Mouse (Mus musculus): Measurements from ENCODE around the gene Inpp5a.

Inpp5a gene

DNA sequence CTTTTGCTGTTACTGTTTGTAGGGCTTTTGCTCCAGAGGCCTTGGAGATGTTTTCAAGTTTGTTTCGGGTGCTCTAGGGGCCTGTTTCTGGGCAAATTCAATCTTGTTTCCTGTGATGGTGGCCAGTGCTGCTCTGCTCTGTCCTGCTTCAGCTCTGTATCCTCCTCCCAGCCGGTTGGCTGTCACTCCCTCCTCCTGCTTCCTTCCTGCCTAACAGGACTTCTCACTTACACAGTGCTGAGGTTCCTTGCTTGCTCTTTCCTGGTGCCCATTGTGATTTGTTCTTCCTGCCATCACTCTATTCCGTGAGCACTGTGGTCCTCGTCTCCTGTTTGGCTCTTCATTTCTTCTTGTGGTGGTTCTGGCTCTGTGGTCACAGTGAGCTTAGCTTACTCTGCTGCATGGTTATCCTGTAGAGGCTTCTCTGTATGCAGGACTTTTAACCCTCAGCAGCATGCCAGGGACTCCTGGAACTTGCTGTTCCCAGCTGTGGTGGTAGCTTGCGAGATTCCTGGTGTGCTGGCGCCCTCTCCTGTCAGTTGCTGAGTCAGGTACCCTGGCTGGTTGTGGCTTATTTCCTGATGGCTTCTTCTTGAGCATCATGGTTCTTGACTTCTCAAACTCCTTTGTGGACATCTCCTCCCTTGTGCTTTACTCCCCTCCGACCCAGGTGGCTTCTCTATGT, 84.1 kb downstream of the Inpp5a start:
- DNase-seq (ENCODE audit: low read depth, low spot score): peak; percentile 38

DNA sequence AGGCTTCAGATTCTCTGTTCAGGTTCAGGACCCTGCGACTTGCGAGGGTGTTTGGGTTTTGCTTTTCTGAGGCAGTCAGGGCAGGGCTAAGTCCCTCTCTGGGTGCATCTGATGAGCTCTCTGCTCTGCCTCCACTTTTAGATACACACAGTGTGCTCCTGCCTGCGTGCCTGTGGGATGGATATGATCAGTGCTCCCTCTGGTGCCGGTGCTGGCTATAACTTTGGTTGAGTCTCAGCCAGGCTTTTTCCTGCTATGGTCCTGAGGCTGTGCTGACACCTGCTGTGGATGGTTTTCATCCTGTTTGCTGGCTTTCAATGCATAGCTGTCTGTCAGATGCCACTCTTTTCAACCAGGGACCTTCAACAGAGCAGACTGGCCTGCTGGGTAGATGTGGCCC, 87.0 kb downstream of the Inpp5a start:
- no peak for DNase-seq (ENCODE audit: low read depth, low spot score)

DNA sequence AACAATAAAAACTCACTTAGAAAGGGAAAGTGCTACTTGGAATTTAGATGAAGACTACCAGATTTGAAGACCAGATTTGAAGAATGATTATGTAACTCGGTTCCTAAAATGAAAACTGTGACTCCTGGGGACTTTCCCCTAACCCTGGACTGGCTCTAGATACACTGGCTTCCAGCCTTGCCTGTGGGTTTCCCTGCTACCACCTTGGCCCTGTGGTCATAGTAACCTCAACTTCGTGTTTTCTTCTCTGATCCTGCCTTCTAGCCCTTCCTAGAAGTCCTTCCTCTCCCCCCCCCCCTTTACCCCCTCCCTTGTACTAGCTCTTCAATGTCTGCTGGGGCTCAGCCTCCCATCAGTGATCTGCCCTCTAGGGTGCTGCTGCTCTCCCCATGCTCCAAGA, 87.8 kb downstream of the Inpp5a start:
- DNase-seq (ENCODE audit: low read depth, low spot score): no peak

DNA sequence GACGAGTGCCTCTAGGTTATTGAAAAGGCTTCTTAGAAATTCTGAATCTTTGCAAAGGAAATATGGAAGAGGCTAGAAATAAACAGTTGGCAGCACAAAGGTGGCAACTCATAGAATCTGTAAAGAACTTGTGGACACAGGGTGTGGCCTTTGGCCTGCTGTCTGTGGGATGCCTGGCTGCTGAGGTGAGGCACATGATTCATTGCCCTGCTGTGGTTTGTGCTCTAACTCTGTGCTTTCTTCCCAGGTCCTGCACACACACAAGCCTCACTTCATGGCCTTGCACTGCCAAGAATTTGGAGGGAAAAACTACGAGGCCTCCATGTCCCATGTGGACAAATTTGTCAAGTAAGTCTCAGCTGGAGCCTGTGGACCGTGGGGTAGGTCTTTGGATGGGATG, 88.8 kb downstream of the Inpp5a start:
- no peak for DNase-seq (ENCODE audit: low read depth, low spot score)

DNA sequence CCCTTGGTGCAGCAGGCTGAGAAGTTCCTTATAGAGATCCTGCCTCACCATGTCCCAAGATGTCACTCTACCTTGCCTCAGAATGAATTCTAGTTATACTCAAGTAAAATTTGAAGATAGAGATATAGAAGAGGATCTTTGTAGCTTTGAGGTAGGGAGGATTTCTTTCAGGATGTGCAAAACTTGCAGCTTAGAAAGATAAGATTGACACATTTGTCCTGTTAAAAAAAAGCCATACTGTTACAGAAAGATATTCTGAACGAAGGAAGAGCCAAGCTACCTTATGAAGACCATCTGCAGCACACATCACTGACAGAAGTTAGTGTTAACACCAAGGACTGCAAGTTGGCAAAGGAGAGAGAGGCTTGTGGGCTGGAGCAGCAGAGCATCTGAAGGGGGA, 90.2 kb downstream of the Inpp5a start:
- no peak for DNase-seq (ENCODE audit: low read depth, low spot score)

DNA sequence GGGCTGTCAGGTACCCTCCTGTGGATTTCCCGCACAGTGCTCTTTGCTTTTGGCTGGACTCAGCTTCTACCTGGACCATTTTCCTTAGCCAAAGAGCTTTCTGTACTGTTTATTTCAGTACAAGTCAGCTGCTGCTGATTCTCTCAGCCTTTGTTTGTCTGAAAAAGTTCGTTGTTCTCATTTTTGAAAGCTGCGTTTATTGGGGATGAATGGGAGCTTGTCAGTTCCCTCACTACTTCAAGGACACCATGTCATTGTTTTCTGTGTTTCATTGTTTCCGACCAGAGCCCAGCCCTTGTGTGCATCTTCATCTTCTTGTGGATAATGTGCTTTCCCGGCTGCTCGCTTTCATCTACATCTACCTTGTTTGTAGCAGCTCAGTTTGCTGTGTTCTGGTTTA, 90.7 kb downstream of the Inpp5a start:
- no peak for DNase-seq (ENCODE audit: low read depth, low spot score)

DNA sequence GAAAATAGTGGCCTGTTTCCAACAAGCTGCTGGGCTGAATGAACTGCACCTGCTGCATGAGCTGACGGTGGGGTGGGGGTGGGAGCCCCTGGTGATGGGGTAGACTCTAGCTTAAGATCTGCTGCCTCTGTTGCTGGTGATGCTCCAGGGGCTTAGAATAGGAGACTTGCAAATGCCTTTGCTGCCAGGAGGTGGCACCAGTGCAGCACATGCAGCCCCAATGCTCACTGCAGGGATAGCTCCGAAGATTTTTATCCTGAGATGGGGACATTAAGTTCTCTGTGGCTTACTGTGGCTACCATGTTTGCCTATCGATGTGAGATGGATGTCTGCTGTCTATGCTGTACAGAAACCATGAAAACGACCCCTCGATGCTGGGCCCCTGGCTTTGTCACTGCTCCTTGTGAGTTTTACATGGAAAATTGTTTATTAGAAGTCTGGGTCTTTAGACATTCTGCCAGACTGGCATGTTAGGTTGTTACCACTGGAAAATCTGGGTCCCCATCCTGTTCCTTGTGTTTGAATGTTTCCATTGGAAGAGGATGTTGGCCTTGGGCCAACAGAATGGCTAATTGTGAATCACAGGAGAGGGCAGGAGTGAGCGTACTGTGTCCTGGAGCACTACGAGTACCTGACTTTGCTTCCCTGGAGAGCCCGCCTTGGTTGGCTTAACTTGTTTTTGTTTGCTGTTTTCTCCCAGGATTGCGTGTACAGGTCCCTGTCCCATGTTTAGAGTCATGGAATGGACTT, 95.5 kb downstream of the Inpp5a start:
- no peak for DNase-seq (ENCODE audit: low read depth, low spot score)

DNA sequence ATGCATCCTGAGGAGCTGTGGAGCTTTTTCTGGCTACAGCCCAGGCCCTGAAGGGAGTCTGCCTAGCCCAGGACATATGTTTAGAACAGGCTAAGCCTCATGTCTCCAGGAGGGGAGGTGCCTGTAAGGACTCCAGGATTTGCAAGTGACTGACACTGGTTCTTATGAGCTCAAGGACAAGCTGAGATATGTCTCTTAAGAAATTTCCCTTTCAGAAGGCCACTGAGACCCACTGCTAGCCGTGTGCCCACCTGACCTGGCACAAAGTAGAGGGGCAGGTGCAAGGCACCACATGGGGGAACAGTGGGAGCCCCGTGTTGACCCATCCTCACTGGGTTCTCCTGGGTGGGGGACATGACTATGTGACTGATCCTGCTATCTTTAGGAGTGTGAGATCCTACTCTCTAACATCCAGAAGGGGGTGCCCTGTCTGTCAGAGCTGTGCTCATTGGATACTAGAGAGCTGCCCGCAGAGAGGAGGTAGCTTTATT, 100.9 kb downstream of the Inpp5a start:
- no peak for DNase-seq (ENCODE audit: low read depth, low spot score)

DNA sequence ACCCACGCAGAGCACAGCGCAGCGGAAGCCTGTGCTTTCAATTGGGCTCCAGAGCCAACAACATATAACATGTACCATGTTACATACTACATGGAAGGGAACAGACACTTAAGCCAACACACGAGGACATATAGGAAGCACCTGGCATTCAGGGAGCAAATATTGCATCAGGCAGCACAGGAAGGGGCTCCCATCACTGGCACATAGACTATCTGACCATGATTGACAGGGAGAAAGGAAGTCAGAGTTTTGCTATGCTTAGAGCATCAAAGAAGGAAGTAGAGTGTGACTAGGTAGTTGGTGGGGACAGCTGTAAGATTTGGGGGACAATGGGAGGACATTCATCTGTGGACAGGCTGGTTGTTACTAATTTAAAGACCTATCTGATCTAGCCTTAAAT, 103.4 kb downstream of the Inpp5a start:
- DNase-seq (ENCODE audit: low read depth, low spot score): no peak

DNA sequence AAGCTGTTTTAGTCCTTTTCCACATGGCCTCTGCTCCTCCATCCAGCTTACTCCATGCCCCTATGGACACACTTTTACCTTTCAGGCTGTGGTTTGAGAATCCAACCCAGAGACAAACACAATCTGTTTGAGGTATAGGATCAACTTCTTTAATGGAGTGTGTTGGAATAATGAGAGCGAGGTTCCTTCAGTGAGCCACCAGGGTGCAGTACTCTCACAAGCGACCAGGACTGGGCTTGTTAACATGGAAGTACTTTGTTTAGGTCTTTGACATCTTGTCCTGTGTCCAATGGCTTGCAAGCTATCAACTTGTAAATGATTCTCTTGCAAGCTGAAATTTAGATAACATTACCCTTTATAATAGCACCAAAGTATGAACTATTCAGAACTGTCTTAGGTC, 104.0 kb downstream of the Inpp5a start:
- DNase-seq (ENCODE audit: low read depth, low spot score): no peak

DNA sequence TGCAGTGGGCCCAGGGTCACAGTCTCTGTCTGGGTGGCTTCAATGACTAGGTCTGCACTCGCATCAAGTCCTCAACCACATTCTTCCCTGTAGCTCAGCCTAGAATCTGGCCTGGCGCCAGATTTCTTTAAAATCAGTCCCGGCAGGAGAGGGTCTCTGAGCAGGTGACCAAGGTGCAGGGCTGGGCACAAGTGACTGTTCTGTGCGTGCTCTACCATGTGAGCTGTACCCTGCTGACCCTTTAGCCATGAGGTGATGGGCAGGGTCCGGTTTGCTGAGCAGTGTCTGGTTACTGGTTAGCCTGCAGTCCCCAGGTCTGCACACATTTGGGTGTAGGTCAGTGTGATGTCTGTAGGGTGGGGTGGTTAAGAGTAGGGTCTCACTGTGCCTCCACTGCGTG, 106.9 kb downstream of the Inpp5a start:
- no peak for DNase-seq (ENCODE audit: low read depth, low spot score)

DNA sequence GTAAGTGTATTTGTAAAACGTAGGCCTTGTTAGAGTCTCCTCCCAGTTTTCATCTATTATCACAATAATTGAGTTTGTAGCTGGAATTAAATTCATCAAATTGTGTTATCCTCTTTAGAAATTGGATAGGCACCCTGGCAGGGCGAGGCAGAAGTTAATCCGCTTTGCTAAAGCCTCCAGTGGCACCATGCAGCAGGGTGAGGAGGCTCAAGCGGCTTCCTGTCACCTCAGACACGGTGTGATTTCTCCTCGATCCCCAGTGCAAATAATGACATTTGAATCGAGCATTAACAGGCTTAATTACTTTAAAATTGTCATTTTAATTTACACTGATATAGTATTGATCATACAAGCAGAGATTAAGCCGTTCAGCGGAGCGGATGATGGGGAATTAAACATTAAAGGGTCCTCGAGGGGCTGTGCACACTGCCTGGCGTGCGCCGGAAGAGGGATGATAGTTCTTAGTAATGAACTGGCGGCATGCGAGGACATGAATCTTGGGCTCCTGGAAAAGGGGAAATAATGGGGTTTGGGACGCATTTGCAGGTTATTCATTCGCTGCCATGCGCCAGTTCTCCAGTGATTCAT, 109.2 kb downstream of the Inpp5a start:
- no peak for DNase-seq (ENCODE audit: low read depth, low spot score)

DNA sequence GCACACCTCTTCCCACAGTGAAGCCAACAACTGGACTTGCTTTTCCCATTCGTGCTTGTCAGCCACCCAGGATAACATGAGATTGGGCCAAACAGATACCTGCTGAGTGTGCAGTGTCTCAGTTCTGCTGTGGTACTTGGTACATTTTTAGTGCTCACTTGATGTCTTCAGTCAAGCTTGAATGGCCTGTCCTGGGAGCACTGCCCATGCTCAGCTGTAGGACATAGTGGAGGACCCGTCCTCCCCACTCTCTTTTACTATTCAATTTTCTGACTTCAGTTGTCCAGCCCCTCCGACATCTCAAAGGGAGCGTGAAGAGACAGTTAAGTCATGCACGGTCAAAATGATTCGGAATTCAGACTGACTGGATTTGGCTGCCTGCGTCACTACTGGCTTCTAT, 115.2 kb downstream of the Inpp5a start:
- DNase-seq (ENCODE audit: low read depth, low spot score): no peak

DNA sequence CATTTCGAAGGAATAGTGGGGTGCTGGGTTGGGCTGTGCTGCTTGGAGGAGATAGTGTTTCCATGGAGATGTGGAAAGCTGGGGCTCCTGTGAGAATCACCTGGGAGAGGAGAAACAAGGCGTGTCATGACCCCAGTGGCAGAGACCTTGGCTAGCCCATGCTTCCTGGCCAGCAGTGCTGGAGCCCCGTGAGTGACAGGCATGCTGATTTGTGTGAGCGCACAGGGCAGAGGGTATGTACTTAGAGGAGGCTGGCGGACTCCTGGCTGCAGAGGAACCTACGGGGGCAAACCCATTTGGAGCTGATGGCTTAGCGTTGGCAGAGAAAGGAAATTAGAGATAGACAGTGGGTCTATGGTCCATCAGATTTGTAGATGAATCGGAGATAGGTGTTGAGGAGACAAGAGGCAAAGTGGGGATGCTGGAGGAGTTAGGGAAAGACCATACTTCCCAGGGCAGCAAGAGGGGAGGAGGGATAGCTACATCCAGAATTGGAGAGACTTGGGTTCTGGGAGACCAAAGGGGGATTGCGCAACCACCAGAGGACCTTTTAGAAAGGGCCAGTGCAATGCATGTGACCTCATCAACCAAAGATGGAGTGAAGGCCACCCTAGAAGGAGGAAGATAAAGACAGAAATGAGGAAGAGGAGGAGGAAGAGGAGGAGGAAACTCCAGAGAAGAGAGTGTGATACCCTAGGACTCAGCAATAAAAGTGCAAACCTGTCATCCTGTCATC, 117.9 kb downstream of the Inpp5a start:
- DNase-seq (ENCODE audit: low read depth, low spot score): no peak

DNA sequence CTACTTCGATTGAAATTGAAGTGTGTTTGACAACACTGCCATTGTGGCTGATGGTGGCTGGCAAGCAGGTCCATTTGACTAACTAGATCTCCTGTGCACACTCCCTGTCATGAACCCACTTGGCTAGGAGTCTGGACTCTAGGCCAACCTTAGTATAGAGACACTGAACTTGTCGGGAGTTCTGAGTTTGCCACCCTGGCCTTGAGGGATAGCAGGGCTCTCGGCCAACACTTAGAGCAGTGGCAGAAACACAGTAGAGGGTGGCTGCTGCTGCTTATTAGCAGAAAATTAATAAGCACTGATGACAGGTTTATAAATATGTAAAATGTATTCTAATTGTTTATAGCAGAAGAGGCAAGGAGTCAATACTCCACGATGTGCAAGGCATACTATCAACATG, 120.0 kb downstream of the Inpp5a start:
- DNase-seq (ENCODE audit: low read depth, low spot score): no peak

DNA sequence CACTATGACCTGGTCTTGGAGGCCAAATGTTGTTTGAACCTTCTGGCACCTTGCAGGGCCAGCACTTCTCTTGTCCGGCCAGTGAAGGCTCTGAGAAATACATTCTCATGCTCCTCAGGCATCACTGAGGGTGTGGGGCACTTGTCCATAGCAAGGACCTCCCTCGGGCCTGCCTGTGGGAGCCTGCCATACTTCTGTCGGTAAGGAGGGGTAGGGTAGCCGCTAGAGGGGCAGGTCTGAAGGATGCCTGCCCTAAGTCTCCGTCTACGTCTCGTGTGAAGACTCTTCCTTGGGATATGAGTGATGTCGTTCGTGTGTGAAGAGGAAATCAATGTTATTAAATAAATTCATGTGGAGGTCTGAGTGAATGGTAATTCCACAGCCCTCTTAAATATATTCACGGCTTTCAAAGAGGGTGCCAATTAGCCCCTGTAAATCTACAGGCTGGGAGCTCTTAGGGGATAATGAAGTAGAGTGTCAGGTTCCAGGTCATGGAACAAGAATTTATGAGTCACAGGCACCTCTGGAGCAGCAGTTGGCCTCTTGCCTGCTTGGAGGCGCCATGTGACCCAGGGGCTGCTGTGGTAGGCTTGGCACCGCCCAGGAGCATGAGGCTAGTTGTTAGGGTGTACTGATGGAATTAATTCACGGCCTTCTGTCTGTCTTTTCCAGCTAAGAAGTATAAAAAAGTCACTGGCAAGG, 127.2 kb downstream of the Inpp5a start:
- no peak for DNase-seq (ENCODE audit: low read depth, low spot score)

DNA sequence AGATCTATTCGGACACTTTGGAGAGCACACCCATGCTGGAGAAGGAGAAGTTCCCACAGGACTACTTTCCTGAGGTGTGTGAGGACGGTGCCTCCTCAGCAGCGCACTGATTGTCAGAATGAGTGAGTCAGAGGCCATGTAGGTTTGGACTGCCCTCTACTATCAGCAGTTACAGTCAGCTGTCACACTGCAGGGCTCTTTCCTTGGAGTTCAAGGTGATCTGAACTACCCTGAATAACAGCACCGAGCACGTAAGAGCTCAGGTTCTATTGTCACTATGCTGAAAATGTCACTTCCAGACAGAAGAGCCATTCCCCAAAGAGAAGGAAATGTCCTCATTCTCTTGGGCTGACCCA, 127.7 kb downstream of the Inpp5a start:
- no peak for DNase-seq (ENCODE audit: low read depth, low spot score)

DNA sequence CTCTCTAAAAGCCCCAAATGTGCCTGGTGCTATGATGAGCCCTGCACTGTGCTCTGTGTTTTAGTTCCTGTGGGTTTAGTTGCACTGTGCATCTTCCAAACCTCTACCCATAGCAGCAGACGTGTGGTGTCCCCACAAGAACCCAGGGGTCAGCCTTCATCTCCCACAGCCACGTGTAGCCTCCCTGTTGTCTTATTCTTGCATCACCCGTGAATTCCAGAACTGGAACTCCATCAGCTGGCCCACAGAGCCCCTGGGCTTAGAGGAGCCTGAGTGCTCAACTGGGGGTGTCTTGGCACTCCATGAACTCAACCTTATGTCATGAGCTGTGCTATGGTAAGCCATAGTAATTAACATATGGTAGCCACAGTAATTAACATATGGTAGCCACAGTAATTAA, 129.4 kb downstream of the Inpp5a start:
- no peak for DNase-seq (ENCODE audit: low read depth, low spot score)

DNA sequence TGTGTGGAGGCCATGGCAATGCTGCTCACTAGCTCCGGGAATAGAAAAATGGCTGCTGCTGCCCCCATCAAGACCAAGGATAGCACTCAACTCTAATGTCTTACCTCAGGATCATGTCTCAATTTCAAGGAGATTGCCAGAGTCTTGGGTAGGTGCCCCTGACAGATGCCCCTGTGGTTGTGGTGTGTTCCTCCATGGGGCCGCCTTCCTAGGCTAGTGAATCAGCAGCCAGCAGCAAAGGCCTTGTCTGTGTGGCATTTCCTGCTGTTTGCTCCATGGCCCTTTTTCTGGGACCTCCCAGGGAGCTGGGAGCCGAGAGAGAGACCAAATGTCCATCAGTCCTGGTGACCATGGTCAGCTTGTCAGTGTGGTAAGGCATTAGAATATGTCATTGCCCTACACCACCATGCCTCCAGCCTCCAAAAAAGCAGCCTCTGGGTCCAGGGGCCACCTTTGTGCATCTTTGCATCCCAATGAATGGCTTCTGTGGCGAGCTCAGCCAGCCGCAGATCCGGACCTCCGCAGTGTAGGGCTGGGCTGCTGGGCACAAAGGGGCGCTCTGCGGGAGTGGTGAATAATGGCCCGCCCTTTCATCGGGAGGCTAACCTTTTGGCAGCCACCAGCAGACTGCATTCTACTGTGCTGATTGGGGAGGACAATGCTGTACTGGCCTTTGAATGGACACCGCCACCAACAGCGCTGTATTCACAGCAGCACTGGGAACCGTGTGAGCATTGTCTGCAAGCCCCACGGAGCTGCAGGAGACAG, 139.6 kb downstream of the Inpp5a start:
- no peak for DNase-seq (ENCODE audit: low read depth, low spot score)

DNA sequence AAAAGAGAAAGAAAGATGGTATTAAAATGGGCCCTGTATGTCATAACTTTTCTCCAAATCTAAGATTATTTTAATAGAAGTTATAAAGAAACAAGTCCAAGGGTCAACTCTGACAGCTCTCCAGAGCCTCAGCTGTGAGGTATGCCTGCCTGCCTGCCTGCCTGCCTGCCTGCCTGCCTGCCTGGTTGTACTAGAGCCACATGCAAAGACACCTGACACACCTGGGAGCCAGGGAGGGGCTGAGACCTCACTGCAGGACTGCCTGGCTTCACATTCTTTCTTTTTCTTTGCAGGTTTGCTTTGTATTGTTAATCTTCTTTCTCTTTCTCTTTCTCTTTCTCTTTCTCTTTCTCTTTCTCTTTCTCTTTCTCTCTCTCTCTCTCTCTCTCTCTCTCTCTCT, 140.3 kb downstream of the Inpp5a start:
- no peak for DNase-seq (ENCODE audit: low read depth, low spot score)

All from CD4-positive helper T cell, adult 2 months (primary cell).